Mouse (Mus musculus): ENCODE results near the gene Cd163.
A peak's percentile ranks its signal among the peaks of the same experiment; 100 is the strongest.
"Not testable (repeated sequence)": the region's sequence is repeated elsewhere in the genome, so short reads cannot be mapped to it uniquely, and the experiment has no call there.

The Cd163 gene

DNA sequence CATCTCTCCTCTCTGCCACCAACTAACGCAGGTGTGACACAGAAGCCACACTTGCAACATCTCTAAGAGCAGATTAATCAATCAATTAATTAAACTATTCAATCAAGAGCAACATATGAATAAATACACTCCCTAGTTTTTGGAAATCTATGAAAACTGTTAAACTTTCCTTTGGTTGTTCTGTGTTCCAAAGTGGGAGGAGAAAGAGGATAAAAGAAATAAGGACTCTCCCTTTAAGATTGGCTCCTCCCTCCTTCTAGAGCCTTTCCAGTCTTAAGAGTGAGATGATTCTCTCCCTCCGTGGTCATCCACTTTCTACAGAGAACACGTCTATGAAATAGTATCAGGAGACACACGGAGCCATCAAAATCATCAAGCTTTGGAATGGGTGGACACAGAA lies at the start of gene Cd163:
Gene Cd163 (plus strand): TSS at position 301 of the 400 bp plus-strand sequence.
- DNase-seq (ENCODE audit: low spot score in 2 of 2) = no peak

DNA sequence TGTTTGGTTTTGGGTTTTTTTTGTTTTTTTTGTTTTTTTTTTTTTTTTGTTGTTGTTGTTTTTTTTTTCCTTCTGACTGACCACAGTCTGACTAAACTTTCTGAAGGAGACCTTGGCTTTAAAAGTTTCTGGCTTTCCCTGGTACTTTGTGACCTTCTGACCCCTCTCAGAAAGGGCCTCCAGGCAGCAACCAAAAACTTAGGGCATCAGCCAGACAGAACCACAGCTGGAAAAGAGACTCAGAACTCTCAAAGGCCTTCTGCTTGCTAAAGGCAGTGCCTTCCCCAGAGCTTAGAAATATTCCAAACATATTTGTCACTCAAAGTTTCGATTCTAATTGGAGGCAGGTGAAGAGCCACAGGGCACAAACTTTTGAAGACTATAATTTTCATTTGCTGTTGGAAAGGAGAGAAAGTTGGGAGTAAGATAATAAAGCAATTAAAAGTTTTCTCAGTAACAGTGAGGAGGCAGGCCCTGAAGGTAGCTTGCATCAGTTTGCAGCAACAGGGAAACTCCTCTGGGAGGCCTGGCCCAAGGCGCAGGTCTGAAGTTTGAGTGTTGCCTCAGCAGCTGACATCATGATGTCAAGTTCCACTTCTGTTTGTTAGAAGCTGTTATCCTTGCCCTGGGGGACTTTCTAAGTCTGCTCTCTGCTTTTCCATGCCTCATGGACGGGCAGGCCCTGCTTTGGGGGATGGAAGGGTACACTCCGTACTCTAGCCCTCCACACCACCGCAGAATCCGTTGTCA lies 48.6 kb upstream of the Cd163 start:
- DNase-seq (ENCODE audit: low spot score in 2 of 2) = no peak

DNA sequence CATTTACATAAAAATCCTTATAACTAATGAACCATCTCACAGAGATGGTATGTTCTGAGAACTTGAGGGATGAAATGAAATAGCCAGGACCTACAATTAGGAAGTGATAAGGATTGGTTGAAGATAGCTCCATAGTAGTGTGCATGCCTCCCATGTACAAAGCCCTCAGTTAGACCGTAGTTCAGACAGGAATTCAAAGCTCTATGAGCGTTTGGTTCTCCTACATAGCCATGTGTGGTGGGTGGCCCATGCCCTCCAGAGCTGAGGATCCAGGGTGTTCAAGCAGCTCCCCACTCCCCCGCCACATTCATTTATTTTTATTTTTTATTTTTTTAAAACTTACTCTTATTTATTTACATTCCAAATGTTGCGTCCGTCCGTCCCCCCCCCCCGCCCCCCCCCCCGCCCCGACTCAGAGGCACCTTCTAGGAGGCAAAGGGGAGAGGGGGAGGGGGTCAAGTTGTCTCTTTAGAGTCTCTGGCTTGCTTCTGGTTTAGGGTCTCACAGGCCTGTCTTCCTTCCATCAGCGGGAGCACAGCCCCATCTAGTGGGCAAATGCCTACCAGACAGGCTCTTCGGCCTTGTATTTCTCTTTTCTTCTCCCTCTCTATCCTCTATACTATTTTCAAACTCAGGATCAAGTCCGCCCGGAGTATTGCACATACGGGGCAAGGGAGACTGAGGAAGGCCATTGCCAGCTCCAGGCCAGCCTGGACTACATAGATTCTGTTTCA lies 44.1 kb upstream of the Cd163 start:
- peak; percentile 52 to 66 for DNase-seq (ENCODE audit: low spot score in 2 of 2)

DNA sequence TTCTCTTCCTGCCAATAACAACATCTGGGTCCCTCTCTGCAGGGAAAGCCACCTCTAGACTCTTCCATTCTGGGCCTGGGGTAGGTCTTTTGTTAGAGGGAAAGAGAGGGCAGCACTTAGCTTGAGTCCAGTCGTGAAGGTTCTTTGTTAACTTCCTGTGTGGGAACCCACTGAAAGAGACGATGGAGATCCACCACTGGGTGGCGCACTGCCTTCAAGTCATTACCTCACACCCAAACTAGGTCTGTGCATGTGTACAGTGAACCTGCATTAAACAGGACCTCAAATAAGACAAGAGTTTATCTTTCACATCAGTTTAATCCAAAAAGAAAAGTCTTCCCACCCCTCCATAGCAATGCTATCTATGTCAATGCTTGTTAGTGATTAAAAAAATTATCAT lies 41.8 kb upstream of the Cd163 start:
- peak; percentile 59 to 74 for DNase-seq (ENCODE audit: low spot score in 2 of 2)

DNA sequence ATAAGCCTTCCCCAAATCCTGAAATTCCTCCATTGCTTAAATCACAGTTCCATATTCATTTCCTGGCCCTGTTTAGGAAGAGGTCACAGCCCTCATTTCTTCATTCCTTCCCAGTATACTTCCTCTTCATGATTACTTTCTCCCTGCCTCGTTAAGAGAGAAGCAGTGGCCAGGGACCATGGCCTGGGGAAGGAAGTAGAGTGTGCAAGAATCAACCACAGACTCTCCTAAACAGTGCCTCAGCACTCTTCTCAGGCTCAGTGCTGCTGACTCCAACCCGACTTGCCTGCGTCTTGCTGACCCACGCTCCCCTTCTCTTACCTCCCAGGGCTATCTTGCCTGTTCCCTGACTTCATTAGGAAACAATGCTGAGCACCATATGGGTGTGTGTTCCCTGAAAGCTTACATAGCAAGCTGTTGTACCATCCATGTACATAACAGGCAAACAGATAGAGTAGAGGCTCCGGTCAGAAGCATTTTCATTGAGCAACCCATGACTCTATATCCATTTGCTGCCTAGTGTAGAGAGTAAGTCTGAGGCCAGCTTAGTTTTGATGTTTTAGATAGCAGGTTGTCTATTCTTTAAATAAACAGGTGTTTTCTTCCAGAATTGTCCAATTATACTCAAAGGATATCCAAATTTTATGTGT lies 31.1 kb upstream of the Cd163 start:
- DNase-seq (ENCODE audit: low spot score in 2 of 2) = peak; percentile 11 to 38

DNA sequence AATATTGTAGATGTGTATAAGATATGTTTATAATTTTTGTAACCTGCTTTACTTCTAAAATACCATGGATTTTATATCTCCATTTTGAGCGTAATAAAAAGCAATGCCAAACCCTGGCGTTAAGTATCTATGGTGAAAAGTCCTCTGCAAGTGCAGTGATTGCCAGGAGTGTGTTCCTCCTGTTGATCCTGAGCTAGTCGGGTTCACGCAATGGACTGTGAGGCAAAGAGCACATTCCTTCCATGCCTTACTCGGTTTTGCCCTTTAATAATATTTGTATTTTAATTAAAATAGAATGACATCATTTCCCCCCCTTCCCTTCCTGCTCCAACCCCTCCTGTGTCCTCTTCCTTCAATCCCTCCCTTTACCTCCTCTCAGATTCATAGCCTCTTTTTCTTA lies 26.8 kb upstream of the Cd163 start:
- no peak for DNase-seq (ENCODE audit: low spot score in 2 of 2)

DNA sequence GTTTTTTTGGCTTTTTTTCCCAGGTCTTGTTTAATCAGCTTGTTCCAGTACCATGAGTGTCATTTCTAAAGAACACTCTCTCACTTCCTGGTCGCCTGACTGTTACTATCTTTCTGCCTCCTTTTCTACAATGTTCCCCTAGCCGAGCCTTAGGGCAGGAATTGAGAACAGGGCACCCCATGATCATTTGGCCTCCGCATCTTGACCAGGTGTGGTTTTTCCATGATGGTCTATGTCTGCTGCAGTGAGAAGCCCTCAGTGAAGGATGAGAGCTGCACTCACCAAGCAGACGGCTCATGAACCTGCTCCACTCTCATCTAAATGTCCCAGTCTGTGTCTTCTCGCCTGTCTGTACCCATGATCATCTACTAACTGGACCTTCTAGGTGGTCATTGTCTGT lies 26.2 kb upstream of the Cd163 start:
- no peak for DNase-seq (ENCODE audit: low spot score in 2 of 2)

DNA sequence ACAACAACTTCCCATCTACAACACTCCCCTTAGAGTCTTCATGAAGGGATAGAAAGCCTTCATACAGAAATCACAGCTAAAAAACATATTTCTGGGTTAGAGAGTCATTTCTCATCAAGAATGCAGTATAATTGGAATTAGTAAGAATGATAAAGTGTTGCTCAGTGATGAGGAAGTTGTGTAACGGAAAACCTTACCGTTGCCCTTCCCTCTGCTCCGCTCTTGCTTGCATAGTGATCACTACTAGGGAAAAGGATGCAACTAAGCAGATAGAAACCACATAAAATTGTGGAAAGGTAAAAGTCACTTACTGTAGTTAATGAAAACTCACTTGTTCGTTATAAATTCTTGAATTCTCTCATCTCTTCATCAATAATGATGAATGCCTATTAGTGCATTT lies 21.7 kb upstream of the Cd163 start:
- DNase-seq (ENCODE audit: low spot score in 2 of 2) = no peak

DNA sequence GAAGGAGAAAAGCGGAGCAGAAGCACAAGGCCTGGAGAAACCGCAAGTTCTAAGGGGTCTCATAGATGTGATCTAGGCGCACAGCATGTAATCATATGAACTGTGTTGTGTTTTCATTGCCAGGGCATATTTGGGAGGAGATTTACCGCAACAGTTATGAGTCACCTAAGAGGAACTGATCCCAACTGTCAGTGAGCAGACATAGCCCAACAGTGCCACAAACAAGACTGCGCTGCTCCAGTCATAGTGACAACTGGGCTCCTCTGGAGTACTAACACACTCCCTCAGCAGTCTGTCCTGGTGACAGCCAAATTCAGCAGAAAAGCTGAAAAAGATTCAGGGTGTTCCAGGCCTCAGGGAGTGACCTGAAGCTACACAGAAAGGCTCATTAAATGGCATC lies 7.1 kb upstream of the Cd163 start:
- not testable (repeated sequence) for DNase-seq (ENCODE audit: low spot score in 2 of 2)

DNA sequence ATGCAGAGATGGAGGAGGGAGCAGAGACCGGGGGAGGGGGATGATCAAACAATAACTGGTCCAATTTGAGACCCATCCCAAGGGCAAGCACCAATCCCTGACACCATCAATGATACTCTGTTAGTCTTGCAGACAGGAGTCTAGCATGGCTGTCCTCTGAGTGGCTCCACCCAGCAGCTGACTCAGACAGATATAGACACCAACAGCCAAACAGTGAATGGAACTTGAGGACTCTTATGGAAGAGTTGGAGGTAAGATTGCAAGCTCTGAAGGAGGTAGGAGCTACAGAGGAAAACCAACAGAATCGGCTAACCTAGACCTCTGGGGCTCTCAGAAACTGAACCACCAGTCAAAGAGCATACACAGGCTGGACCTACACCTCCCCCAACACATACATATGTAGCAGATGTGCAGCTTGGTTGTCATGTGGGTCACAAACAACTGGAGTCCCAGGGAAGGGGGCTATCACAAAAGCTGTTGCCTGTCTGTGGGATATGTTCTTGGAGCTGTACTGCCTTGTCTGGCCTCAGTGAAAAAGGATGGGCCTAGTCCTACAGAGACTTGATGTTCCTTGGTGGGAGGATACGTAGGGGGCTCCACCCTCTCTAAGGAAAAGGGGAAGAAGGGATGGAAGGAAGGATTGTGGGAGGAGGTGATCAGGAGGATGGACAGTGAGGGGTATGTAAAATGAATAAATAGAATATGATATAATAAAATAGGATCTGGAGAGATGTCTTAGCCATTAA lies 2.8 kb upstream of the Cd163 start:
- no peak for DNase-seq (ENCODE audit: low spot score in 2 of 2)

DNA sequence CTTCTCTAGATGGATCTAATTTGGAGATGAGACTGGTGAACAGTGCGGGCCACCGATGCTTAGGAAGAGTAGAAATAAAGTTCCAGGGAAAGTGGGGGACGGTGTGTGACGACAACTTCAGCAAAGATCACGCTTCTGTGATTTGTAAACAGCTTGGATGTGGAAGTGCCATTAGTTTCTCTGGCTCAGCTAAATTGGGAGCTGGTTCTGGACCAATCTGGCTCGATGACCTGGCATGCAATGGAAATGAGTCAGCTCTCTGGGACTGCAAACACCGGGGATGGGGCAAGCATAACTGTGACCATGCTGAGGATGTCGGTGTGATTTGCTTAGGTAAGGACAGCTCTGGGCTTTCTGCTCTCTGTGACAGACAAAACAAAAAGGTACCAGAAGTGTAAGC lies 4.5 kb downstream of the Cd163 start:
- DNase-seq (ENCODE audit: low spot score in 2 of 2) = no peak

DNA sequence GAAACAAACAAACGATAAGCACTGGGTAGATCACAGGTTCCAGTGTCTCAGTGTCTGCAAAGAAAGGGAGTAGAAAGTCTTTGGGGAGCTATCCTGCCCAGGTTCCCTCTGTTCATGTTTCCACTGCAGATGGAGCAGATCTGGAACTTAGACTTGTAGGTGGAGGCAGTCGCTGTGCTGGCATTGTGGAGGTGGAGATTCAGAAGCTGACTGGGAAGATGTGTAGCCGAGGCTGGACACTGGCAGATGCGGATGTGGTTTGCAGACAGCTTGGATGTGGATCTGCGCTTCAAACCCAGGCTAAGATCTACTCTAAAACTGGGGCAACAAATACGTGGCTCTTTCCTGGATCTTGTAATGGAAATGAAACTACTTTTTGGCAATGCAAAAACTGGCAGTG lies 7.8 kb downstream of the Cd163 start:
- no peak for DNase-seq (ENCODE audit: low spot score in 2 of 2)

DNA sequence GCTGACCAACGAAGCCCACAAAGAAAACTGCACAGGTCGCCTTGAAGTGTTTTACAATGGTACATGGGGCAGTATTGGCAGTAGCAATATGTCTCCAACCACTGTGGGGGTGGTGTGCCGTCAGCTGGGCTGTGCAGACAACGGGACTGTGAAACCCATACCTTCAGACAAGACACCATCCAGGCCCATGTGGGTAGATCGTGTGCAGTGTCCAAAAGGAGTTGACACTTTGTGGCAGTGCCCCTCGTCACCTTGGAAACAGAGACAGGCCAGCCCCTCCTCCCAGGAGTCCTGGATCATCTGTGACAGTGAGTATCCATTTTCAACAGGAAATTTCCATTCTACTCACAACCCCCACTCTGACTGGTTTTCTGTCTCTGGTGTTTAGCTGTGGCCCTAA lies 15.9 kb downstream of the Cd163 start:
- no peak for DNase-seq (ENCODE audit: low spot score in 2 of 2)

DNA sequence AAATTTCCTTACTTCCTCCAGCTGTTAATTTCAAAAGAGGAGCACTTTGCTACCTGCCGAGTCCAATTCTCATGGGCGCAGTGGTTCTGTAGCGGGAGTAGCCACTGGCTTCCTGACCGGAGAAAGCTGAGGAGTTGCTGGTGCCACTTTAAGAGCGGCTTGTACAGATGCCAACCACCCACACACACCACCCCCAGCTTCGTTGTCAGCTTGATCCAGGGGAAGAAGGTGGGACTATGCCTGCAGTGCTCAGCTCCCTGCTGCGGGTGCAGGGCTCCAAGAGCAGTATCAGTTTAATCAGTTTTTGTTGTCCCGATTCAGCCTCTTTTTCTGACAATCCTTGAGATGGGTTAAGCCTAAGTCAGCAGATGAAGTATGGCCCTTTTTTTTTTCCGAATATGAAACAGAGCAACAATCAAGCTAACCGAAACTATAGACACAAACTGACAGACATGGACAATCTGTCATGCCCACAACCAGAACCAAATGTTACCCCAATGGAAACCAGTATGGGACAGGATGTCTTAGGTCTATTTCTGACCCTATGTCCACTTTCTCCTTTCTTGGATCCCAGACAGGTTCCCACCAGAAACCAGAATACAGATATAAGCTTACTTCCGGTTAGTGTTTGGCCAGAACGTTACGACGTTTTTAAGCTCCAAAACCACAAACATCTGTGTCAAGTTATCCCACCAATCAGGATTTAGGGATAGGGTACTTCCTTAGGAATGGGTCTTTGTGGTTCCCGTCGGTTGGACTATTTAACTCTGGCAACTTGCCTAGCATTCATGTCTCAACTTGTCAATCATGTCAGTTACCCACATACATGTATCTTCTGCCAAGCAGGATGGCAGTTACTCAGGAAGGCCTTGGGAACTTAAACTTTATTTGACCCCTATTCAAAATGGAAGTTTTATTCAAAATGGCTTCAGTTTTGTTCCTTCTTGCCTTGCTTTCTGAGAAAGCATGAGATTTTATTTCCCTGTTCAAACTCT lies 17.3 kb downstream of the Cd163 start:
- peak; percentile 21 to 25 for DNase-seq (ENCODE audit: low spot score in 2 of 2)

DNA sequence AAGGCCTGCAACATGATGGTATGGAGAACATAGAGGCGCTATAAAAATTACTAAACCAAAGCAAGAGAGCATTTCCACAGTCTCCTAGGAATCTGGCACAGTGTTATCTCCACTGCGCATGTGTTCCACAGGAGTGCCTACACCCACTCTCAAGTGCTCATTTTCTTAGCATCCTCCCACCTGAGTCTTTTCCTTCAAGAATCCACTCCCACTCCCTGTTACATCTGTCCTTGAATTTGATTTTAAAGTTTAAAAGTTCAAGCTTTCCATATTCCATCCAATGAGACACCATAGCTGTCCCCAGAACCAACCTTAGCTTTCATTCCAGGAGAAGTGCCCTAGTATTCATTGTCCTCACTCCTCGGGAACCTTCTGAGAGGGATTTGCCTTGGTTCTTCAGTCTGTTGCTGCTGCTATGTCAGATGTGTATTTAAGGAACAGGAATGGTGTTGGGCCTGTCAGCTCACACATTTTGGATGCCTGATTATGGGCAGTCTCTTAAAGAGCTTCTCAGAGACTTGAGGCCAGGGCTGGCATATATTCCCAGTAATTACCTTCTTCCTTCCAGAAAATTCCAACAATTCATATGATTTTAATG lies 24.0 kb downstream of the Cd163 start:
- no peak for DNase-seq (ENCODE audit: low spot score in 2 of 2)

DNA sequence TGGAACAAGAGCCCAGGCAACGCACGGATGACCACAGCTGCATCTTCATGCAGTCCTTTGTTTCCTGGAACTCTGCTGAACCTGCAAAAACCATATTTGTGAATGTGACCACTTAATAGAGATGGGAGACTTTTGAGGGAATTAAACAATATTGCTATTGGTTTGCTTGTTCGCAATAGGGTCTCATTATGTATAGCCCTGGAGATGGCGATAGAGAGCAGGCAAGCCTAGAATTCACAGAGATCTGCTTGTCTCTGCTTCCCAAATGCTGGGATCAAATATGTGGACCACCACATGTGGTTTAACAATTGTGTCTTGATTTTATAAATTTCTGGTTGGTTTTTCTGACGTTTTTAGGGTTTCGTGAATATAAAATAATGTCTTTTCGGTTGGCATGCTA lies 25.2 kb downstream of the Cd163 start:
- no peak for DNase-seq (ENCODE audit: low spot score in 2 of 2)

DNA sequence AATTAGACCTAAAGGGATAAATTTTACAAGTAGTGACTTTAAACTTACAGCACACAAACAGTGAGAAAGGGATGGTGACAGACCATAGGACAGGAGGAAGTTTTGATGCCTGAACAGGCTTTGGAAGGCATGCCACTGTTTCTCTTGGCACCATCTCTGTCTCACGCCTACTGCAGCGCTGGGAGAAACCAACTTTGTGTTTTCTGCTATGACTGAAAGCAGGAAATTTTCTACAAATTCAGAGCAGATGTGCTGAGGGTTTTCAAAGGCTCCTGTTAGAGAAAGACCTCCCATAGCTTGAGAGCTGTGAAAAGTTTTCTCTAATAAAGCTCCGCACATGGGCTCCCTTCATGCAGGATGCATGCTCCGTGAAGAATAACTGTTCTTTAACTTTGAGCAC lies 40.6 kb downstream of the Cd163 start:
- DNase-seq (ENCODE audit: low spot score in 2 of 2) = no peak

DNA sequence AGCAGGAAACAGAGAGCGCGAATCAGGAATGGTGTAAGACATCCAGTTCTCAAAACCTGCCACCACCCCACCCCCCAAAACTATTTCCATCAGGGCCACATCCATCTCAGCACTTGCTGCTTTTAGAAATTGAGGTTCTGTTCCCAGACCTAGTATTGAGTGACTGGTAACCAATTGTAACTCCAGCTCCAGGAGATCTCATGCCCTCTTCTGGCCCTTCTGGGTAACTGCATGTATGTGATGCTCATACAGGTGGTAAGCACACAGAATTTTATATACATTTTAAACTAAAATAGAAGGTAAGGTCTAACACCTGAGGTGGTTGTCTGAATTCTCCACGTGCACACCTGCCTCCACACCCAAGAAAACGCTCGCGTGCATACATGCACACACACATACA lies 42.2 kb downstream of the Cd163 start:
- no peak for DNase-seq (ENCODE audit: low spot score in 2 of 2)

DNA sequence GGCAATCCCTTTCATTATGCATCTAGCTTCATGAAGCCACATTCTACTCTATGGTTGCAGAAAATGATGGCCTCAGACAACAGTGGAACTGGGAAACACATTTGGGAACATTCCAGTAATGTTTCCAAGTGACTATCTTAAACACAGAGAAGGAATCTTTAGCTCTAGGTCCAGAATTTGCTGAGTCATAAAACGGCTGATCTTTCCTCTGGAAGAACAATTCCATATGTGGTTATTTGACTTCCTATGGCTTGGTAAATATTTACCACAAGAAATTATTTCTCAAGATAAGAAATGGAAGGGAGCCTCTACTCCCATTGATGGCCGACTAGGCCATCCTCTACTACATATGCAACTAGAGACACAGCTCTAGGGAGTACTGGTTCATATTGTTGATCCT lies 48.8 kb downstream of the Cd163 start:
- DNase-seq (ENCODE audit: low spot score in 2 of 2) = no peak

DNA sequence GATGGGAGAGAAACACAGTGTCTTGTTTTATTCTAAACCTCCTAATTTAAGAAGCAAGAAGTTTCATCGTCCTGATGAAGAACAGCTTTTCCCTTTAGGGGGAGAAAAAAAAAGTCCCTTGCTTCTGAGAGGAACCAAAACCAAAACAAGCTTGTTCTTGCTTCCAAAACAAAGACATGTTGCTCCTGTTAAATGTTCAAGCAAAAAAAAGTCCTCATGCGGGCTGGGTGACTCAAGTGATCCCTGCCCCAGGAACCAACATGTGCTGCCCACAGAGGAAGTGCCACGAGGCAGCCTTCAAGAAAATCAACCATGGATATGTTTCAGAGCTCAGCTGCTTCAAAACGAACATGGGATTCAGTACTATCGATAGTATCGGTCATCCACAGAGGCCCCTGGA lies 54.5 kb downstream of the Cd163 start:
- DNase-seq (ENCODE audit: low spot score in 2 of 2) = no peak

DNA sequence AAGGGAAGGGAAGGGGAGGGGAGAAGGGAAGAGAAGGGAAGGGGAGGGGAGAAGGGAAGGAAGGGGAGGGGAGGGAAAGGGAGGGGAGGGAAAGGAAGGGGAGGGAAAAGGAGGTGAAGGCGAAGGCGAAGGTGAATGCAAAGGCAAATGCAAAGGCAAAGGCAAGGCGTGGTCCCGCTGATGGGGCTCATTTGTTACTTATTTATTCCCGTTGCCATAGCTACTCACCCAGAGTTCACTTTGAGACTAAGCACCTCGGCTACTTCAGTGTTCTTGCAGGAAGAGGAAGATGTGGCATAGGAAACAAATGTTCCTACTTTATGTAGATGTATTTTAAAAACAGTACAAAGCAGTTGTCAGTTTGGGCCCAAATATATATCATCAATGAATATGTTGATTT lies 56.1 kb downstream of the Cd163 start:
- no peak for DNase-seq (ENCODE audit: low spot score in 2 of 2)

Data from spleen, postnatal 36 days (tissue).